Mouse (Mus musculus) bone marrow macrophage, adult 2 months (primary cell): Measurements from ENCODE around the gene Ntrk1.

ENCODE experiments used
- CTCF ChIP-seq: IDR thresholded peaks from 2 replicates; pipeline ENCODE4 v1.5.1; 2012; ENCODE audit warnings: low read depth, mild to moderate bottlenecking, low read length, moderate library complexity
- POLR2A ChIP-seq: IDR thresholded peaks from 2 replicates; pipeline ENCODE4 v1.6.1; 2012; ENCODE audit warnings: mild to moderate bottlenecking, low read depth, low read length, borderline replicate concordance

- no peak for TF ChIP-seq CTCF
- no peak for TF ChIP-seq POLR2A
Measured at GRCm38 (mm10) chr3:87742013-87742412, 52.9 kb downstream of the Ntrk1 start.
